Mouse (Mus musculus) CH12.LX (cell line): ENCODE results near the gene Abcb8.

Experiments used
- BHLHE40 ChIP-seq: IDR thresholded peaks from 2 replicates; pipeline ENCODE4 v1.6.1; 2011; ENCODE audit warnings: mild to moderate bottlenecking, low read depth, low read length, improper control_type of control experiment
- CHD1 ChIP-seq: IDR thresholded peaks from 2 replicates; pipeline ENCODE4 v1.6.1; 2012; ENCODE audit warnings: low read depth, low read length, improper control_type of control experiment, inconsistent platforms
- CTCF ChIP-seq, 2 experiments: IDR thresholded peaks in 1 of 2; conservative IDR thresholded peaks in 1 of 2; 2 replicates each; pipeline ENCODE4 v1.5.1; 2011 to 2012; ENCODE audit warnings: low read depth in 2 of 2, low read length in 2 of 2, improper control_type of control experiment in 1 of 2, inconsistent platforms in 1 of 2, mild to moderate bottlenecking in 1 of 2, moderate library complexity in 1 of 2
- EP300 ChIP-seq: IDR thresholded peaks from 2 replicates; pipeline ENCODE4 v1.6.1; 2011; ENCODE audit warnings: low read length, improper control_type of control experiment
- NELFE ChIP-seq: IDR thresholded peaks from 2 replicates; pipeline ENCODE4 v1.6.1; 2011; ENCODE audit warnings: low read depth, low read length, improper control_type of control experiment
- PAX5 ChIP-seq: IDR thresholded peaks from 2 replicates; pipeline ENCODE4 v1.6.1; 2012; ENCODE audit warnings: low read length, inconsistent platforms, mixed read lengths
- POLR2A ChIP-seq: IDR thresholded peaks from 2 replicates; pipeline ENCODE4 v1.6.1; 2011; ENCODE audit warnings: low read depth, mild to moderate bottlenecking, improper control_type of control experiment, low read length
- POLR2AphosphoS2 ChIP-seq: IDR thresholded peaks from 2 replicates; pipeline ENCODE4 v1.6.1; 2011; ENCODE audit warnings: low read depth, low read length, improper control_type of control experiment
- RAD21 ChIP-seq: IDR thresholded peaks from 2 replicates; pipeline ENCODE4 v1.6.1; 2011; ENCODE audit warnings: low read depth, mild to moderate bottlenecking, low read length, improper control_type of control experiment, moderate library complexity
- SIN3A ChIP-seq: IDR thresholded peaks from 2 replicates; pipeline ENCODE4 v1.6.1; 2012; ENCODE audit warnings: low read length, improper control_type of control experiment, inconsistent platforms
- TBP ChIP-seq: conservative IDR thresholded peaks from 2 replicates; pipeline ENCODE4 v1.6.1; 2011; ENCODE audit warnings: low read depth, low read length, improper control_type of control experiment
- USF2 ChIP-seq: conservative IDR thresholded peaks from 2 replicates; pipeline ENCODE4 v1.6.1; 2011; ENCODE audit warnings: low read depth, low read length, improper control_type of control experiment
- ZMIZ1 ChIP-seq: IDR thresholded peaks from 2 replicates; pipeline ENCODE4 v1.6.1; 2012; ENCODE audit warnings: low read depth, mild to moderate bottlenecking, inconsistent platforms, low read length, improper control_type of control experiment

DNA sequence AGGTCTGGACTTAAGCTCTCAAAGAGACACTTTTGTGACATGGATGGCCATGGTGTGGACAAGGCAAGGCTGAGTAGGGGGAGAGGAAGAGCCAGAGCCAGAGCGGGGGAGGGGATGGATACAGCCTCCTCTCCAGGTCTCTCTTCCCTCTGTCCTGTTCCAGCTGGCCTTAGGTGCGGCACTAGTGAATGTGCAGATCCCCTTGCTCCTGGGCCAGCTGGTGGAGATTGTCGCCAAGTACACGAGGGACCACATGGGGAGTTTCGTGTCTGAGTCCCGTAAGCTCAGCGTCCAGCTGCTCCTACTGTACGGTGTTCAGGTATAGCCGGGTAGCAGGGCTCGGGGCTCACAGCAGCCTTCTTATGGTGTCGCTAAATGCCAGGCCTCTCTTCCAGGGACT lies 6.9 kb downstream of the Abcb8 start:
- no peak for TF ChIP-seq CTCF (conservative IDR thresholded peaks at IDR 0.05 in 1 of 2, IDR thresholded peaks at IDR 0.05 in 1 of 2; ENCODE audit: low read depth in 2 of 2, low read length in 2 of 2)
- TF ChIP-seq RAD21 = no peak
- TF ChIP-seq PAX5 = no peak
- TF ChIP-seq USF2 = no peak
- TF ChIP-seq EP300 = no peak
- no peak for TF ChIP-seq POLR2A
- TF ChIP-seq ZMIZ1 = no peak
- TF ChIP-seq NELFE = no peak
- TF ChIP-seq CHD1 = no peak
- no peak for TF ChIP-seq TBP
- TF ChIP-seq SIN3A = no peak
- TF ChIP-seq POLR2AphosphoS2 = no peak
- TF ChIP-seq BHLHE40 = no peak
